Mouse (Mus musculus): Measurements from ENCODE around the gene Helb. TPM values are rescaled to one million over a fixed set of nuclear protein-coding genes. Genes with fewer than 3 reads are reported as not detected.

Helb gene
- polyA plus RNA-seq (2014; fragmentation: Nextera tagmentation; extraction: Ambion mirVana) = 1.9 and 2.6 TPM in 2 replicates

DNA sequence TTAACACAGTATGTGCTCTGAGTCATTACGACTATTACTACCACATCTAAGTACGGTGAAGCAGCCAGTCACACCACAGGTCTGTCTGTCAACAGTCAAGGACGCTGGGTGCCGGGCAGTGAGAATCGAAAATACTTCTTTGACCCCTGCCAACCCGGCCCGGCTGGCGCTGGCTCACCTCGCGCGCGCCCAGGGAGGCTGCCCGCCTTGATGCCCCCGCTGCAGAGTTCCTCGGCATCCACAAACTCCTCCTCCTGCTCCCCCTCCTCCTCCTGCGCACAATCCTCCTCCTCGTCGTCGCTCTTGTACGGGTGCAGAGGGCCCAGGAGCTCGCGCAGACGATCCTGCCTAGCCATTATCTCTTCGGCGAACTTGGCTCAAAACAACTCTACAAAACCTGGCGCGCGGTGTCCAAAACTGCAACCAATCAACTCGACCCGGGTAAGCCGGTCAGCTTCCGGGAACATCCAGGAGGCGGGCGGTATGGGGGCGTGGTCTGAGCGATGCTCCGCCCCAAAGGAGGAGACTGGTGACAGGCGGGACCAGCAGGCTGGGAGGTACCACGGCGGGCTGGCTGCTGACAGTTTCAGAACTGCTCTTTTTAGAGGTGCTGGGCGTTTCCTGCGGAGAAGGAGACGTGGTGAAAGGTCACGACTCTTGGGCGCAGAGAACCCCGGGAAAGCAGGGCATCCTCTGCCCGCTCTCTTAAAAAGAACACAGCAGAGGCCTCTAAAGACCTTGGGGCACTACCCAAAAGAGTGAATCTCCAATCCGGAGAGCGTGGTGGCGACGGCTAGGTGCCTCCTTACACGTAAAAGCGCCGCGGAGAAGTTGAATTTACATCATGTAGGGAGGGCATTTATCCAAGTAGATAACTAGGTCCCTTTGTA lies at the start of gene Helb:
Gene Helb, minus strand, starts transcription at position 481 of the 890 bp plus-strand sequence.
- Histone ChIP-seq H3K9ac (replicated peaks; ENCODE audit: low read depth, low read length) (peak within 1 kb of the TSS; percentile 60), H3K4me2 (ENCODE audit: low read depth, low read length) (peak within 1 kb of the TSS; percentile 77), H3K4me1 (ENCODE audit: control insufficient read depth, insufficient read depth, low read length) (no peaks in the 10 kb centered on the region), H3K4me3 (ENCODE audit: low read depth, low read length) (peak within 1 kb of the TSS; percentile 65), H3K27me3 (ENCODE audit: control insufficient read depth, insufficient read depth, low read length) (no peaks in the 10 kb centered on the region), H3K27ac (ENCODE audit: low read depth, low read length) (peak within 1 kb of the TSS; percentile 35; the same call in 1 of the 2 replicates), H3K9me3 (ENCODE audit: control insufficient read depth, low read length) (no peaks in the 10 kb centered on the region), H3K36me3 (ENCODE audit: control insufficient read depth, insufficient read depth, low read length) (no peaks in the 10 kb centered on the region)
- ATAC-seq (ENCODE audit: low read depth) = peak; percentile 100
- WGBS = 1% methylated on average over 55 of the region's 55 CpGs

DNA sequence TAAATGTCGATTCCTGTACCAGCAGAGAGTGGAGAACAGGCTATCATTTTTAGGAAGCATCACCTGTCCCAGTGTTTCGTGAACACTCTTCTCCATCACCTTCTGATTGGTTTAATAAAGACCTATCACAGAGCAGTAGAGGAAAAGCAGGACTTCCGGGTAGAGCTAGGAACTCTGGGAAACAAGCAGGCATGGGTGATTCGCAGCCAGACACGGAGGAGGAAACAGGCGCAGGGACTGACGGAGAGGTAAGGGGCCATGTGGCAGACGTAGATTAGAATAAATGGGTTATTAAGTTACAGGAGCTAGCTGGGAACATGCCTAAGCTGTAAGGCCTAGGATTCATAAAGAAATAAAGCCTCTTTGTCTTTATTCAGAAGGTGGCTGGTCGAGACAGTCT lies 47.7 kb upstream of the Helb start:
- no peak for ATAC-seq (ENCODE audit: low read depth)
- H3K27me3 ChIP-seq (ENCODE audit: control insufficient read depth, insufficient read depth, low read length) = no peaks in the 10 kb centered on the region
- H3K4me3 ChIP-seq (ENCODE audit: low read depth, low read length) = no peak overlapping the region
- no peak overlapping the region for H3K9ac ChIP-seq (replicated peaks; ENCODE audit: low read depth, low read length)
- H3K36me3 ChIP-seq (ENCODE audit: control insufficient read depth, insufficient read depth, low read length) = no peaks in the 10 kb centered on the region
- 83% methylated on average over 9 of the region's 9 CpGs for WGBS
- H3K4me1 ChIP-seq (ENCODE audit: control insufficient read depth, insufficient read depth, low read length) = no peaks in the 10 kb centered on the region
- no peak overlapping the region for H3K27ac ChIP-seq (ENCODE audit: low read depth, low read length)
- H3K4me2 ChIP-seq (ENCODE audit: low read depth, low read length) = no peak overlapping the region
- H3K9me3 ChIP-seq (ENCODE audit: control insufficient read depth, low read length) = no peaks in the 10 kb centered on the region

DNA sequence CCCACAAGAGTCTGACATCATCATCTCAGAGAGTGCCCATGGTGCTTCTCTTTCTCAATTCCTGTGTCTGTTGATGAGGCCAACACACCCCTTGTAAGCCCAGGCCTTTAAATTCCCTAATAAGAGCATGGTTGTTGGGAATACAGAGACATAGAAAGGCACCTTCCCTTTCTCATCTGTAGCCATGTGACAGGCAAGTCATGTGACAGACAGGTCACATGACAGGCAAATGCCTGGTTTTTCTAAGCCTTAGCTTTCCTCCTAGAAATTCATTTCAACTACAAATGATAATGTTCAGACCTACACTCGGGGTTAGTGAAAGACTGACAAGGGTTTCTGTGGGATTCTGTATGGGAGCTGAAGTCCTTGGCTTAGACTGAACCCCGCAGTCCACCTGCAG lies 41.1 kb upstream of the Helb start:
- no peaks in the 10 kb centered on the region for H3K36me3 ChIP-seq (ENCODE audit: control insufficient read depth, insufficient read depth, low read length)
- ATAC-seq (ENCODE audit: low read depth) = no peak

DNA sequence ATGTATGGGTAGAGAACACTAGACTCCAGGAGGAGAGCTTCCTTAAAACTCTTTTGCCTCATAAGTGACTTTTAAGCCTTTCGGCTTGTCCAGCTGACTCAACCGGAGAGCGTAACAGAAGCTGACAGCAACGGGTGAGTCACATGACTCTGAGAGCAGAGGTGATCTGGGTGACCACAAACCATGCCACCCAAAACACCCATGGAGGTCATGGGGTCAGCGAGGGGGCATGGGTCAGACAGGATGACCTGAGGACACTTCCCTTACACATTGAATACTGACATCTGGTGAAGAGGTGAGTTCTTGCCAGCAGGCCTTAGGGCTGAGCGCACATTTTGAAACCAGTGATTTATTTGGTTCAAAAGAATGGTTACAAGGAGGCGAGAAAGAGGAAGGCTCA lies 38.9 kb upstream of the Helb start:
- Histone ChIP-seq H3K27ac (ENCODE audit: low read depth, low read length) (no peak overlapping the region), H3K9me3 (ENCODE audit: control insufficient read depth, low read length) (no peaks in the 10 kb centered on the region), H3K4me2 (ENCODE audit: low read depth, low read length) (no peak overlapping the region), H3K9ac (replicated peaks; ENCODE audit: low read depth, low read length) (no peak overlapping the region), H3K4me1 (ENCODE audit: control insufficient read depth, insufficient read depth, low read length) (no peaks in the 10 kb centered on the region), H3K36me3 (ENCODE audit: control insufficient read depth, insufficient read depth, low read length) (no peaks in the 10 kb centered on the region), H3K27me3 (ENCODE audit: control insufficient read depth, insufficient read depth, low read length) (no peaks in the 10 kb centered on the region), H3K4me3 (ENCODE audit: low read depth, low read length) (no peak overlapping the region)
- ATAC-seq (ENCODE audit: low read depth) = no peak
- WGBS = 95% methylated on average over 7 of the region's 7 CpGs

More for the DNA sequence above, 41.1 kb upstream of the Helb start:
- H3K4me3 ChIP-seq (ENCODE audit: low read depth, low read length) = no peak overlapping the region
- H3K27ac ChIP-seq (ENCODE audit: low read depth, low read length) = no peak overlapping the region
- H3K27me3 ChIP-seq (ENCODE audit: control insufficient read depth, insufficient read depth, low read length) = no peaks in the 10 kb centered on the region
- no peak overlapping the region for H3K4me2 ChIP-seq (ENCODE audit: low read depth, low read length)
- no peak overlapping the region for H3K9ac ChIP-seq (replicated peaks; ENCODE audit: low read depth, low read length)
- 92% methylated on average over 2 of the region's 2 CpGs for WGBS
- no peaks in the 10 kb centered on the region for H3K4me1 ChIP-seq (ENCODE audit: control insufficient read depth, insufficient read depth, low read length)
- no peaks in the 10 kb centered on the region for H3K9me3 ChIP-seq (ENCODE audit: control insufficient read depth, low read length)

DNA sequence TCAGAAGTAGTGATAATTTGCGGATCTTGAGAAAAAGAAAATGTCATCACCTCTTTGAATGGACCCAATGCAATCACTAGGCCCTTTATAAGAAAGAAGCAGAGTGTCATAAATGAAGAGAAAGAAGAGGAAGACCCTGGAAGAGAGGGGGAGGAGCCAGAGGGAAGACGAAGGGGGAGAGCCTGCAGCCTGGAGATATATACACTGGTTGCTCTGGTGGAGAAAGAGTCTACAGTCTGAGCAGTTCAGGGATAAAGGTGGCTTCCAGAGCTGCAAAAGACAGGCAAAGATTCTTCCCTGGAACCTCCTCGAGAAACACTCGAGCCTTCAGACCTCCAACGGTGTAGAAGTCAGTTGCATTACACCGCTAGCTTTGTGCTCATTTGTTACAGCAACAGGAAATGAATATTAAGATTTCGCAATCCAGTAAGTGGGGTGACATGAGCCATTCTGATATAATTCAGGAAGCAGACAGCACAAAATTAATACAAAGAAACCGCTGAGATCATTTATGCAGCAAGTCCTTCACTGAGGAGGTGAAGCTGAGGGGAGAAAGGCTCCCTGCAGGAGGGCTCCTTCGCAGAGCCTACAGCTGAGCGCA lies 28.2 kb upstream of the Helb start:
- Histone ChIP-seq H3K27ac (ENCODE audit: low read depth, low read length) (no peak overlapping the region), H3K27me3 (ENCODE audit: control insufficient read depth, insufficient read depth, low read length) (no peaks in the 10 kb centered on the region), H3K4me2 (ENCODE audit: low read depth, low read length) (no peak overlapping the region), H3K4me1 (ENCODE audit: control insufficient read depth, insufficient read depth, low read length) (no peaks in the 10 kb centered on the region), H3K36me3 (ENCODE audit: control insufficient read depth, insufficient read depth, low read length) (no peaks in the 10 kb centered on the region), H3K9ac (replicated peaks; ENCODE audit: low read depth, low read length) (no peak overlapping the region), H3K9me3 (ENCODE audit: control insufficient read depth, low read length) (no peaks in the 10 kb centered on the region; the same call in 1 of the 2 replicates), H3K4me3 (ENCODE audit: low read depth, low read length) (no peak overlapping the region)
- 68% methylated on average over 10 of the region's 10 CpGs for WGBS
- ATAC-seq (ENCODE audit: low read depth) = no peak

DNA sequence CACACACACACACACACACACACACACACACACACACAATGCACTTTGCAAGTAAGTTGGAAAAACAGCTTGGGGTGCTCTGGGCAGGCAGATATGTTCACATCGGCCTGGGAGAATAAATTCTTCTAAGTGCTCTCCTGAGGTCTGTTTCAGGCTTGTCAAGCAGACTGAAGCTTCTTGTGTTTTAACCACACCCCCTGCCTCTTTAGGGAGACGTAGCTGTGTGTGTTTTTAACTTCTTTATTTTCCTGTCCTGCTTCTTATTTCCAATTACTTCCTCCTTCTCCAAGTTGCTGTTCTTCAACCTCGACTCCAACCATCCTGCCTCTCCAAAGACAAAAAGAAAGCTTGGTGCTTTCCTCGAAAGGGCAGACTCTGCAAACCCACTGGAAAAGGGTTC lies 27.4 kb upstream of the Helb start:
- no peak for ATAC-seq (ENCODE audit: low read depth)
- Histone ChIP-seq H3K9ac (replicated peaks; ENCODE audit: low read depth, low read length) (no peak overlapping the region), H3K4me1 (ENCODE audit: control insufficient read depth, insufficient read depth, low read length) (no peaks in the 10 kb centered on the region), H3K36me3 (ENCODE audit: control insufficient read depth, insufficient read depth, low read length) (no peaks in the 10 kb centered on the region), H3K4me2 (ENCODE audit: low read depth, low read length) (no peak overlapping the region), H3K4me3 (ENCODE audit: low read depth, low read length) (no peak overlapping the region), H3K27me3 (ENCODE audit: control insufficient read depth, insufficient read depth, low read length) (no peaks in the 10 kb centered on the region), H3K9me3 (ENCODE audit: control insufficient read depth, low read length) (no peaks in the 10 kb centered on the region; the same call in 1 of the 2 replicates), H3K27ac (ENCODE audit: low read depth, low read length) (no peak overlapping the region)
- WGBS = 71% methylated on average over 4 of the region's 4 CpGs

DNA sequence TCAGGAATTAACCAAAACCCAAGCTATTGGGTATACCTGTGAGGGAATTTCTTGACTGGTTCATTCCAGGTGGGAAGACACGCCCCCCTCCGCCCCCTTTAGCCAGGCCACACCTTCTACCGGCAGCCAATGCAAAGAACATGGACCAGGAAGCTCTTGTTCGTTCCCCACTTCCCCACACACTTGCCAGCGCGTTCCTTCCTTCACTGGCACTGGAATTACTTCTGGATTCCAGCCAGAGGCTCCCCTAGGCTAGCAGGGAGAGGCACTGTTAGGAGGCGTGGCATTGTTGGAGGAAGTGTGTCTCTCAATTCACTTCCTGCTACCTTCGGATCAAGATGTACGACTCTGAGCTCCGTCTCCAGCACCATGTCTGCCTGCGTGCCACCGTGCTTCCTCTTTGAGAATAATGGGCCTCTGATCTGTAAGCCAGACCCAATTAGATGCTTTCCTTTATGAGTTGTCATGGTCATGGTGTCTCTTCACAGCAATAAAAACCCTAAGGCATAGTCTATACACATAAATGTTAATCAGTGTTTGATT lies 23.3 kb upstream of the Helb start:
- Histone ChIP-seq H3K27me3 (ENCODE audit: control insufficient read depth, insufficient read depth, low read length) (no peaks in the 10 kb centered on the region), H3K27ac (ENCODE audit: low read depth, low read length) (no peak overlapping the region), H3K4me1 (ENCODE audit: control insufficient read depth, insufficient read depth, low read length) (no peaks in the 10 kb centered on the region), H3K4me2 (ENCODE audit: low read depth, low read length) (no peak overlapping the region), H3K9me3 (ENCODE audit: control insufficient read depth, low read length) (no peaks in the 10 kb centered on the region), H3K9ac (replicated peaks; ENCODE audit: low read depth, low read length) (no peak overlapping the region), H3K36me3 (ENCODE audit: control insufficient read depth, insufficient read depth, low read length) (no peaks in the 10 kb centered on the region), H3K4me3 (ENCODE audit: low read depth, low read length) (no peak overlapping the region)
- ATAC-seq (ENCODE audit: low read depth) = no peak
- 89% methylated on average over 12 of the region's 12 CpGs for WGBS

DNA sequence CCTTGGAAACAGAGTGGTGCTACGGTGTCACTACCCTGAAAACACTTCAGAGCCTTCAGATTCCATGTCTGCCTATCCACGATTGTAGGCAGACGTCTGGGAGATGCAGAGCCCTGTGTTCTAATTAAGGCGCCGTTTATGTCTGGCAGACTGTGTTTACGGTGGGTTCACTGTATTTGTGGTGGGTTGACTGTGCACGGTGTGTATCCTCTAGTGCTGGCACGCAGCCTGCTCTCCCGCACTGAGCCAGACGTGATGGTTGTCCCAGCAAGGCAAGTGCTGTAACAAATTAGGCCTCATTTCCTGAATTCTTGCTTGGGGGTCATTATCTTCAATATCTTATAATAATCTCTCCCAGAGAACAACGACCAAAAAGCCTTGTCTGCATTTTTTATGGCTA lies 20.9 kb upstream of the Helb start:
- 43% methylated on average over 11 of the region's 11 CpGs for WGBS

DNA sequence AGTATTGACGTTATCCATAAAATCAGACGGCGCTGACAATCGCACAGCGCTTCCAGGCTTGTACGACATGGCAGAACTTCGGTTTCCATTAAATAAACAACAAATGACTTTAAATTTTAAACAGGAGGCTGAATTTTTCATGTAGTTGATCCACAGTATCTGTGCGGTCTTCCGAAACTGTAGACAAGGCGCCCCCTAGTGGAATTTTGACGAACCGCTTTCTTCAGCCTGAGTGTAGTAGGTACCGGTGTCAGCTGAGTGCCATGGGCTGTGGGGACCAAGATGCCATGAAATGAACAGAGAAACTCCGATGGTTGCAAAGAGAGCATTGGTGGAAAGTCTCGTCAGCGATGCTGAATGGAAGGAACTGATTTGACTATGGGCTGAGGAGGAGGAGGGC lies 17.8 kb upstream of the Helb start:
- no peaks in the 10 kb centered on the region for H3K4me1 ChIP-seq (ENCODE audit: control insufficient read depth, insufficient read depth, low read length)
- no peaks in the 10 kb centered on the region for H3K27me3 ChIP-seq (ENCODE audit: control insufficient read depth, insufficient read depth, low read length)
- no peak overlapping the region for H3K4me2 ChIP-seq (ENCODE audit: low read depth, low read length)
- H3K9me3 ChIP-seq (ENCODE audit: control insufficient read depth, low read length) = no peaks in the 10 kb centered on the region
- no peaks in the 10 kb centered on the region for H3K36me3 ChIP-seq (ENCODE audit: control insufficient read depth, insufficient read depth, low read length)
- no peak for ATAC-seq (ENCODE audit: low read depth)
- H3K9ac ChIP-seq (replicated peaks; ENCODE audit: low read depth, low read length) = no peak overlapping the region
- H3K4me3 ChIP-seq (ENCODE audit: low read depth, low read length) = no peak overlapping the region
- H3K27ac ChIP-seq (ENCODE audit: low read depth, low read length) = no peak overlapping the region
- 67% methylated on average over 16 of the region's 16 CpGs for WGBS

More for the DNA sequence above, 20.9 kb upstream of the Helb start:
- Histone ChIP-seq H3K9ac (replicated peaks; ENCODE audit: low read depth, low read length) (no peak overlapping the region), H3K4me3 (ENCODE audit: low read depth, low read length) (no peak overlapping the region), H3K4me2 (ENCODE audit: low read depth, low read length) (no peak overlapping the region), H3K9me3 (ENCODE audit: control insufficient read depth, low read length) (no peaks in the 10 kb centered on the region), H3K27me3 (ENCODE audit: control insufficient read depth, insufficient read depth, low read length) (no peaks in the 10 kb centered on the region), H3K27ac (ENCODE audit: low read depth, low read length) (no peak overlapping the region), H3K36me3 (ENCODE audit: control insufficient read depth, insufficient read depth, low read length) (no peaks in the 10 kb centered on the region), H3K4me1 (ENCODE audit: control insufficient read depth, insufficient read depth, low read length) (no peaks in the 10 kb centered on the region)
- no peak for ATAC-seq (ENCODE audit: low read depth)

Measured in neural tube, embryonic 14.5 days (tissue).